Mouse (Mus musculus) embryonic facial prominence, embryonic 14.5 days (tissue): ENCODE measurements around the gene Eps8l1. TPM values are rescaled to one million over a fixed set of nuclear protein-coding genes. Genes with fewer than 3 reads are reported as not detected.

Source experiments
- ATAC-seq: fragments of 200-750 bp; cut with Nextera tagmentation; 2 replicates; pipeline ENCODE4 v1.8.0; 2017; ENCODE audit warnings: low read depth, moderate number of reproducible peaks, moderate TSS enrichment
- DNase-seq: peaks from one replicate; pipeline ENCODE4 v3.0.0-alpha.2; 2015; ENCODE audit warnings: low spot score
- H3K27ac ChIP-seq: fragments of 300-500 bp; sonication (generic); replicated peaks from 2 replicates; pipeline ENCODE4 v1.5.1; 2014; ENCODE audit warnings: low read depth, mild to moderate bottlenecking, low read length, moderate library complexity
- H3K27me3 ChIP-seq: fragments of 300-500 bp; sonication (generic); replicated peaks from 2 replicates; pipeline ENCODE4 v1.6.1; 2014; ENCODE audit warnings: low read length; ENCODE audit not compliant: control insufficient read depth, insufficient read depth
- H3K36me3 ChIP-seq: fragments of 300-500 bp; sonication (generic); 2 replicates; pipeline ENCODE4 v1.6.1; 2014; ENCODE audit warnings: low read length, mixed read lengths; ENCODE audit not compliant: control insufficient read depth, insufficient read depth
- H3K4me1 ChIP-seq: fragments of 300-500 bp; sonication (generic); 2 replicates; pipeline ENCODE4 v1.6.1; 2014; ENCODE audit warnings: antibody characterized with exemption, low read length; ENCODE audit not compliant: control insufficient read depth, insufficient read depth
- H3K4me2 ChIP-seq: fragments of 300-500 bp; sonication (generic); 2 replicates; pipeline ENCODE4 v1.6.1; 2014; ENCODE audit warnings: low read depth, mild to moderate bottlenecking, low read length, moderate library complexity, mixed read lengths
- H3K4me3 ChIP-seq: fragments of 300-500 bp; sonication (generic); 2 replicates; pipeline ENCODE4 v1.5.1; 2014; ENCODE audit warnings: low read depth, mild to moderate bottlenecking, low read length
- H3K9ac ChIP-seq: fragments of 300-500 bp; sonication (generic); 2 replicates; pipeline ENCODE4 v1.6.1; 2014; ENCODE audit warnings: low read depth, mild to moderate bottlenecking, low read length, moderate library complexity, mixed read lengths
- H3K9me3 ChIP-seq: fragments of 300-500 bp; sonication (generic); 2 replicates; pipeline ENCODE4 v1.6.1; 2016; ENCODE audit warnings: low read length; ENCODE audit not compliant: control insufficient read depth
- WGBS: fragments of 180-500 bp; shearing (Covaris S2); extraction: QIAGEN DNeasy Blood & Tissue Kit; methylation state at CpG from one replicate; pipeline ENCODE4 v1.1.7; 2014; 5-methylcytosine and 5-hydroxymethylcytosine counted together
- polyA plus RNA-seq: library from polyadenylated mRNA; unstranded; fragments of >200 nt; fragmentation: Nextera tagmentation; extraction: Ambion mirVana; gene quantifications from 2 replicates; pipeline ENCODE4 v1.2.1, GENCODE M21; 2014

Eps8l1 gene
- polyA plus RNA-seq, 1 experiment from 2014 or later: 4.9 TPM

DNA sequence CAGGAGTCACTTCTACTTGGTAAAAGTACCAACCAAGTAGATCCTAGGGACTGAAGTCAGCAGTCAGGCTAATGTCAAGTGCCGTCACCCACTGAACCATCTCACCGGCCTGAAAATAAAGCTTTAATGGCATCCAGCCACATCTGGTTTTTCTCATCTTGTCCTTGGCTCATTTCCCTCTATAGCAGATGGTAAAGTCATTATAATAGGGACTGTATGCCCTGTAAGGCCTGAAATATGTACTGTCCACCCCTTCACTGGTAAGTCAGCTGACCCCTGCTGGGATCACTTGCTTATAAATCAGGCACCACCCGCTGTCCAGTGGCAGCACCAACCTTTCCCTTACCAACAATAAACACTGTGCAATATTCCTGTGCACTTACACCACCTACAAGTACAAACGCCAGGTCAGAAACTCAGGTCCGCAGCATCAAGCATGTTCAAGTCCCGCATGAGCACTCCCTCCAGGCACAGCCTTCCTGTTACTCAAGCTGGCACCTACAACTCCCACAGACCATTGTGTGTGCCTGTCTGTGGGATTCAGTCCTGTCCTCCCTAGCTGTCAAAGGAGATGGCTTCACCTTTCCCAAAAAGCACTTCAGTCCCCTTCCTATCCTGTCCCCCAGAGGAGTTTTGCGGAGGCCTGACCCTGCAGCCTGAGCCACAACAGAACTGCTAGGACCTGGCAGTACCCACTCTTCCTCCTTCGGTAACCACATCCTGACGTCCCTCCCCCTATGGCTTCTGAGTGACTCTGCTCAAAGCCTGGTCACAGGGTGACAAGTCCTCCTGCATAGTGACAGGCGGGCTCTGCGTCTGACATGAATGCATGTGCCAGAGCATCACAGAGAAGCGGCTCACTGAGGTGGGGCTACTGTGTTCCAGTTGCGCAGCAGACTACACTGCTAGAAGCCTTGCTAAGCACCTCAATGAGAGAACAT lies 32.1 kb downstream of the Eps8l1 start:
- DNase-seq (no peak), ATAC-seq (no peak)
- H3K27me3 ChIP-seq: no peaks in the 10 kb centered on the region
- H3K9me3 ChIP-seq: no peaks in the 10 kb centered on the region
- no peak overlapping the region for H3K4me3 ChIP-seq
- H3K4me1 ChIP-seq: no peaks in the 10 kb centered on the region
- no peak overlapping the region for H3K27ac ChIP-seq
- 78% methylated on average over 13 of the region's 13 CpGs for WGBS
- no peak overlapping the region for H3K9ac ChIP-seq
- H3K36me3 ChIP-seq: peaks cover 47% of the 10 kb centered on the region
- H3K4me2 ChIP-seq: no peak overlapping the region

DNA sequence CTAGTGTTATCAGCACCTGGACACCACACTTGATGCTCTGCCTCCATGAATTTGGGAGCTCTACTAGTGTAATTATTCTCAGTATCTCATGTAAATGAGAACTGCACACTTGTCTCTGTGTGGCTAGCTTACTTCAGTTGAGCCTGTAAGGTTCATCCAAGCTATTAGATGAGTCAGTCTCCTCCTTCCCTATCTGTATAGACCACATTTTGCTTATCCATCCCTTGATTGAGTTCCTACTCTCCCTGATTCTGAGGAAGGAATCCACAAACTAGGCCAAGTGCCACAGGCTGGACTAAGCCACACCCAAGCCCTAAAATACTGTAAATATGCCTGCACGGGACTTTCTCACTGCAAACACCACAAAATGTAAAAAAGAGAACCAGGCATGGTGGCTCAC lies 33.5 kb downstream of the Eps8l1 start:
- no peak overlapping the region for H3K4me3 ChIP-seq
- H3K36me3 ChIP-seq: peaks cover 35% of the 10 kb centered on the region
- peaks cover 6% of the 10 kb centered on the region for H3K4me1 ChIP-seq
- 67% methylated on average over 1 of the region's 1 CpGs for WGBS
- no peaks in the 10 kb centered on the region for H3K27me3 ChIP-seq
- H3K9me3 ChIP-seq: no peaks in the 10 kb centered on the region
- no peak overlapping the region for H3K27ac ChIP-seq
- no peak for ATAC-seq
- no peak for DNase-seq
- H3K4me2 ChIP-seq: no peak overlapping the region
- no peak overlapping the region for H3K9ac ChIP-seq

DNA sequence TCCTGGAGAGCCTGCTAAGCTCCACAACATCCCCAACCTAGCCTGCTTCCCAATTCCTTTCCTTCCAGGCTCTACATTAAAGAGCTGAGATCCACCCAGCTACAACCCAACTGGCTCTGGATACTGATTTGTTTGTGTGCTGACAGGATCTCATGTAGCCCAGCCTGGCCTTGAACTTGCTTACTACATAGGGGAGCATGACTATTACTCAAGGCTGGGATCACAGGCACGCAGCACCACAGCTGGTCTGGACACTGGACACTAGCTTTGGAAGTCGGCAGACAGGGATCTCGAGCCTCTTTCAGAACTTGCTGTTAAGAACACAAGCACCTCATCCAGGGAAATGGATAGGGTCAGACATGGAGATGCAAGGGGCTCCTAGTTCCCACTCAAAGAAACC lies 36.0 kb downstream of the Eps8l1 start:
- no peak overlapping the region for H3K27ac ChIP-seq
- H3K4me2 ChIP-seq: no peak overlapping the region
- no peak for DNase-seq
- peaks cover 24% of the 10 kb centered on the region; the same call in 1 of the 2 replicates for H3K36me3 ChIP-seq
- no peak overlapping the region for H3K4me3 ChIP-seq
- H3K9me3 ChIP-seq: no peaks in the 10 kb centered on the region
- no peak overlapping the region for H3K9ac ChIP-seq
- H3K4me1 ChIP-seq: peaks cover 22% of the 10 kb centered on the region
- no peak for ATAC-seq
- no peaks in the 10 kb centered on the region for H3K27me3 ChIP-seq
- 88% methylated on average over 3 of the region's 3 CpGs for WGBS

DNA sequence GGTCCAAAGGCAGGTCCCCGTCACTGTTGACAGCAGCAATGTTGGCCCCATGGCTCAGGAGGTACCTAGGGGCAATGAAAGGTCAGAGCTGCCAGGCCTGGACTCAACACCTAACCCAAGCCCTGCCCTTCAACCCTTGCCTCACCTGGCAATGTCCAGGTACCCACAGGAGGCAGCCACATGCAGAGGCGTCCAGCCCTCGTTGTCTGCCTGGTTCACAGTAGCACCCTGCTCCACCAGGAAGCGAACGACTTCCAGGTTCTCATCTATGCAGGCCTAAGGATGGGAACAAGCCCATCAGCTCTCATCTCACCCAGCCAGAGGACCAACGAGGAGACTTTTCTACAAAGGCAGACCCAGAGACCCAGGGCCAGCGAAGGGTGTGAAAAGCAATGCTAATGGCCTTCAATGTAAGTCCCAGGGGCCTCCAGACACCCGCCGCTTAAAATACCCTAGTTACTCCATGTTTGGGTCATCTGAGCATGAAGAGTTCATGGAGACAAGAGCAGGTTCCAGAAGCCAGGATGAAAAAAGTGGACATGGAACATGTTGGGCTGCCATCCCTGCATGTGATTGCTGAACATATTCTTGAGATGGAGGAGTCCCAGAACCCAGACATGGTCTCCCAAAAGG lies 36.9 kb downstream of the Eps8l1 start:
- Histone ChIP-seq H3K27me3 (no peaks in the 10 kb centered on the region), H3K4me3 (no peak overlapping the region), H3K4me1 (peaks cover 22% of the 10 kb centered on the region), H3K36me3 (peaks cover 17% of the 10 kb centered on the region; the same call in 1 of the 2 replicates), H3K27ac (no peak overlapping the region), H3K9ac (no peak overlapping the region), H3K9me3 (no peaks in the 10 kb centered on the region), H3K4me2 (no peak overlapping the region)
- WGBS: 91% methylated on average over 9 of the region's 9 CpGs
- DNase-seq: no peak
- no peak for ATAC-seq

DNA sequence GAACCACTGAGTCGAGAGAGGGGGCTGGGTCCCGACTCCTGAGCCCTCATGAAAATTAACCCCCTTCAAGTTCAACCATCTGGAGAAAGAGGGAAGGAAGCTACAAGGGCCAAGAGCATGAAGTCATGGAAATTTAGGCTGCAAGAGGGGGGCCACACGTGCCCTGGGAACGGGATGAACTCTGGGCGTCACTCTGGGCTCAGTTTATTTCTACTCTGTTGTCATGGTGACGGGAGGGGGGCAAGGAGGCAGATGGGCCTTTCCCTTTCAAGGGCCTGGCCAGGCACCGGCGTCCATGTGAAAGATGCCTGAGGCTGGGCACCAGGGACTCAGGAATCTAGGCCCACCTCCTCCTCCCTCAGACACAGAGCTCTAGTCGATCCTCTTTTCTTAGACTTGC lies 37.8 kb downstream of the Eps8l1 start:
- 37% methylated on average over 5 of the region's 9 CpGs for WGBS
- H3K4me1 ChIP-seq: peaks cover 22% of the 10 kb centered on the region
- H3K27ac ChIP-seq: no peak overlapping the region
- no peaks in the 10 kb centered on the region for H3K27me3 ChIP-seq
- ATAC-seq (no peak; the same call in 1 of the 2 replicates), DNase-seq (peak; percentile 76)
- no peak overlapping the region for H3K4me3 ChIP-seq
- peaks cover 17% of the 10 kb centered on the region; the same call in 1 of the 2 replicates for H3K36me3 ChIP-seq
- peak overlapping the region; percentile 49 for H3K9ac ChIP-seq
- H3K9me3 ChIP-seq: no peaks in the 10 kb centered on the region
- H3K4me2 ChIP-seq: peak overlapping the region; percentile 66; the same call in 1 of the 2 replicates

DNA sequence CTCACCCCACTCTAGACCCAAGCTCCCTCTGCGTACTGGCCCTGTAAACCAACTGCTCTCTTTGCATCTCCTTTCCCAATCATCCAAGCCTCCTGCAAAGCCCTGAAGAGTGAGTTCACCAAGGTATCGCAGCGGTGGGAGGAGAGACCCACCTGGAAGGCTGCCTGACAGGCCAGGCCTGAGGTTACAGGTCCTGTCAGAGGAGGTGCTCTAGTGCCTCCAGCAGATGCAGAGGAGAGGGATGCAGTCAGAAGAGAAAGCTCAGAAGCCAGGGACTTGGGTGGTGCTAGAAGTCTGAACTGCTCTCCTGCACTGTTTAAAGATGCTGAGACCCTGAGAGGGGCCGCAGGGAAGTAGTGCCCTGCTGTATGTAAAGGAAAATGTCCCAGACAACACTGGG lies 38.6 kb downstream of the Eps8l1 start:
- Histone ChIP-seq H3K36me3 (peaks cover 17% of the 10 kb centered on the region; the same call in 1 of the 2 replicates), H3K9ac (peak overlapping the region; percentile 49; the same call in 1 of the 2 replicates), H3K4me1 (peaks cover 22% of the 10 kb centered on the region), H3K27ac (no peak overlapping the region), H3K4me2 (peak overlapping the region; percentile 66; the same call in 1 of the 2 replicates), H3K27me3 (no peaks in the 10 kb centered on the region), H3K4me3 (no peak overlapping the region), H3K9me3 (no peaks in the 10 kb centered on the region)
- ATAC-seq (no peak), DNase-seq (no peak)
- 90% methylated on average over 4 of the region's 4 CpGs for WGBS

DNA sequence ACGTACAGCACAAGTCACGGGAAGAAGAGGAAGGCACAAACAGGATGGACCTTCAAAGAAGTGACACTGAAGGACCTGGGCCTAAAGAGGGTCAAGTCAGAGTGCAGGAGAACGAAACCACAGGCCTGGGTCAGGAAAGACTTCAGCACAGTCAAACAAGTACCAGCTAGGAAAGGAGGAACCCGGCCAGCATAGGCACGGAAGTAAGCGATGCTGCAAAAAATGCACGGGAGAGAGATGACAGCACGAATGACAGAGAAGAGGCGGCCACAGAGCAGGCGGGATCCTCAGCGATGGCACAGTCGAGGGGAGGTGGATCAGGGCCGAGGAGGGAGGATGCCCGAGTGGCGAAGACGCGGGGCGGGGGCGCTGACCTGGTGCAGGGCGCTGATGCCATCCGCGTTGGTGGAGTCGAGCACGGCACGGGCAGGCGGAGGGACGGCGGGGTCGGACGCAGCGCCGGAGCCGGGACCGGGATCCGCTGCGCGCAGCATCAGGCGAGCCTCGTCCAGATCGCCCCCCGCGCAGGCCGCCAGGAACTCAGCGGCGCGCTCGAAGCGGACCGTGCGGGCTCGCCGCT lies 40.5 kb downstream of the Eps8l1 start:
- H3K36me3 ChIP-seq: 0 out of 2 replicates have a peak, but pooled peaks cover 13% of the 10 kb centered on the region
- peak overlapping the region; percentile 87 for H3K4me3 ChIP-seq
- peaks cover 22% of the 10 kb centered on the region for H3K4me1 ChIP-seq
- peak overlapping the region; percentile 66 for H3K4me2 ChIP-seq
- under 1% methylated on average over 10 of the region's 52 CpGs for WGBS
- no peak for DNase-seq
- H3K27ac ChIP-seq: peak overlapping the region; percentile 86
- no peaks in the 10 kb centered on the region for H3K9me3 ChIP-seq
- ATAC-seq: peak; percentile 28
- H3K27me3 ChIP-seq: no peaks in the 10 kb centered on the region
- peak overlapping the region; percentile 96 for H3K9ac ChIP-seq

DNA sequence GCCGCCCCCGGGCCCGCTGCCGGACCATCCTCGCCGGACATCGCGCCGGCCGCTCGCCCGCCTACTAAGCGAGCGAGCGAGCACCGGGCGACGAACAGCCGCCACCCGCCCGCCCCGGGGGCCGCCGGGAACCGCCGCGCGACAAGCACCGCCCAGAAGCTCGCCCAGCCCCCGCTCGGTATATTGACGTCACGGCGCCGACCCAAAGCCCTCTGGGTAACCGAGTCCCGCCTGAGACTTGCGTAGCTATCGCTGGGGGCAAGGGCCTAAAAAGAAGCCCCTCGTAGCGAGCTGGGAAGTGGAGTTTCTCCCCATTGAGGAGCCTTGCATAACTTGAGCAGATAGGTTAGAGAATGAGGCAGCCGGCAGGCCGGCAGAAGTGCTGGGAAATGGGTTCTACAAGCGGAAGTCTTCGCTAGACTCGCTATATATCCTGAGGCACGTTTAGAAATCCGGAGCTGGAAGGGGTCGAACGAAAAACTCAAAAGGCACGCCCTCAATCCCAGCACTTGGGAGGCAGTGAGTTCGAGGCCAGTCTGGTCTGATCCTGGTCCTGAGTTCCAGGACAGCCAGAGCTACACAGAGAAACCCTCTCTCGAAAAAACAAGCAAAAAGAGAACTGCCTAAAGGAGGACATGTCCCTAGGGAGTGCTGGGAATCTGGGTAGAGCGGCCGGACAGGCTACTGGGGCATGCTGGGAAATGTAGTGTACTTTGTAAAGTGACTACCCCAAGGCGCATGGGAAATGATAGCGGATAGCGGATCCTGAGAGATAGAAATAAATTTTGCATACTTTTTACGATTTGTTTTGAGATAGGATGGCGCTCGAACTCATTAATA lies 41.3 kb downstream of the Eps8l1 start, which contains the start of gene Ppp1r12c:
Gene Ppp1r12c (minus strand): TSS at position 123 of the 840 bp plus-strand sequence.
- peak within 1 kb of the TSS; percentile 96 for H3K9ac ChIP-seq
- no peaks in the 10 kb centered on the region for H3K27me3 ChIP-seq
- peaks cover 22% of the 10 kb centered on the region for H3K4me1 ChIP-seq
- under 1% methylated on average over 35 of the region's 62 CpGs for WGBS
- peak within 1 kb of the TSS; percentile 86 for H3K27ac ChIP-seq
- ATAC-seq: peak; percentile 95
- peak; percentile 97 for DNase-seq
- no peaks in the 10 kb centered on the region for H3K9me3 ChIP-seq
- H3K36me3 ChIP-seq: 0 out of 2 replicates have a peak, but pooled peaks cover 7% of the 10 kb centered on the region
- peak within 1 kb of the TSS; percentile 87 for H3K4me3 ChIP-seq
- H3K4me2 ChIP-seq: peak within 1 kb of the TSS; percentile 66
